Mouse (Mus musculus) central nervous system, embryonic 18 days (tissue): ENCODE data around the gene Gm12794. TPM values are rescaled to one million over a fixed set of nuclear protein-coding genes. Genes with fewer than 3 reads are reported as not detected.

ENCODE experiments used
- polyA plus RNA-seq: library from polyadenylated mRNA; depleted of rRNA; stranded (reverse); fragments of >200 nt; gene quantifications from 2 replicates; pipeline ENCODE4 v1.2.3, GENCODE M21; 2012; rRNA removed

Gene Gm12794
- not detected in 2 replicates for polyA plus RNA-seq

GRCm38 (mm10) chr4:101940107-101940506 lies at the start of gene Gm12794:
Gene Gm12794 (plus strand): TSS chr4:101940407.

GRCm38 (mm10) chr4:101893656-101894420 lies 46.4 kb upstream of the Gm12794 start, which contains the start of gene C130073F10Rik:
Gene C130073F10Rik (minus strand): TSS chr4:101893789.

GRCm38 (mm10) chr4:101908821-101909220 lies 31.4 kb upstream of the Gm12794 start, which contains the start of gene Gm12800:
Gene Gm12800 (plus strand): TSS chr4:101909121.

GRCm38 (mm10) chr4:101980949-101981348 lies 40.7 kb downstream of the Gm12794 start, which contains the start of gene Gm12790:
Gene Gm12790 (minus strand): TSS chr4:101981049.

DNA sequence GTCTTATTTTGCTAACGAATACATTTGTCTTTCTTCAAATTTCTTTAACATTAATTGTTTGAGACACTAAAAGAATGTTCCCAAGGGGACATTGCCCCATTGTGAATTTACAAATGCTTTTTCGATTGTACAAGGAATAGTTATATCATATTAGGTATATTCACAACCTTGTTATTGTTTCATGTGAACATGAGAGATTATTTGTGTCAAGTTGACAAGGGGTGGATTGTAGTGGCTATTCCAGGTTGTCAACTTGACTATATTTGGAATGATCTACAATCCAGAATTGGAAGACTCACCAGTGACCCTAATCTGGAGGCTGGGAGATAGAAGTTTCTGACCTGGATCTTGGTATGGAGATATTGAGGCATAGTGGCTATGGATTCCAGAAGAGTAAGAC lies 46.1 kb downstream of the Gm12794 start, which contains the start of gene Gm12789:
TSS of gene Gm12789 (plus strand) at position 301 of the 400 bp plus-strand sequence.

Other genes with a start within 250 kb of the Gm12794 start
- gene Lepr, start 223.0 kb upstream of the Gm12794 start, polyA plus RNA-seq = 2.3 and 2.8 TPM in 2 replicates
- not detected in 2 replicates for gene B020004J07Rik, start 96.4 kb upstream of the Gm12794 start, polyA plus RNA-seq
- not detected in 2 replicates for gene C130073F10Rik, start 46.6 kb upstream of the Gm12794 start, polyA plus RNA-seq
- not detected in 2 replicates for gene Gm12800, start 31.3 kb upstream of the Gm12794 start, polyA plus RNA-seq
- gene Gm12790, start 40.6 kb downstream of the Gm12794 start, polyA plus RNA-seq = not detected in 2 replicates
- gene Gm12789, start 46.2 kb downstream of the Gm12794 start, polyA plus RNA-seq = not detected in 2 replicates
- 46.3 and 46.5 TPM in 2 replicates for gene Pde4b, start 147.1 kb downstream of the Gm12794 start, polyA plus RNA-seq